Mouse (Mus musculus): ENCODE measurements around the gene Lhfp. TPM values are rescaled to one million over a fixed set of nuclear protein-coding genes. Genes with fewer than 3 reads are reported as not detected.
"Not testable (repeated sequence)": the region's sequence is repeated elsewhere in the genome, so short reads cannot be mapped to it uniquely, and the experiment has no call there.

The Lhfp gene
- polyA plus RNA-seq, 1 experiment from 2014 or later = 0.24 TPM

- WGBS (ENCODE audit: missing documents) = 57% methylated on average over 7 of the region's 7 CpGs
- Histone ChIP-seq H3K4me3 (ENCODE audit: inconsistent target) (no peak overlapping the region), H3K36me3 (ENCODE audit: inconsistent target) (no peaks in the 10 kb centered on the region), H3K27ac (no peak overlapping the region), H3K79me2 (ENCODE audit: inconsistent target) (no peaks in the 10 kb centered on the region)
Measured at GRCm38 (mm10) chr3:53213746-53214271, 172.5 kb downstream of the Lhfp start.

GRCm38 (mm10) chr3:53214386-53214785, 173.1 kb downstream of the Lhfp start:
- WGBS (ENCODE audit: missing documents) = 96% methylated on average over 4 of the region's 4 CpGs
- H3K27ac ChIP-seq = no peak overlapping the region
- no peaks in the 10 kb centered on the region for H3K36me3 ChIP-seq (ENCODE audit: inconsistent target)
- no peaks in the 10 kb centered on the region for H3K79me2 ChIP-seq (ENCODE audit: inconsistent target)
- H3K4me3 ChIP-seq (ENCODE audit: inconsistent target) = no peak overlapping the region

GRCm38 (mm10) chr3:53217697-53218096, 176.4 kb downstream of the Lhfp start:
- no peak overlapping the region for H3K27ac ChIP-seq
- WGBS (ENCODE audit: missing documents) = 89% methylated on average over 5 of the region's 5 CpGs

GRCm38 (mm10) chr3:53221531-53222272, 180.4 kb downstream of the Lhfp start:
- H3K79me2 ChIP-seq (ENCODE audit: inconsistent target) = no peaks in the 10 kb centered on the region
- no peak overlapping the region for H3K27ac ChIP-seq
- WGBS (ENCODE audit: missing documents) = 88% methylated on average over 5 of the region's 5 CpGs
- no peaks in the 10 kb centered on the region for H3K36me3 ChIP-seq (ENCODE audit: inconsistent target)
- no peak overlapping the region for H3K4me3 ChIP-seq (ENCODE audit: inconsistent target)

More at GRCm38 (mm10) chr3:53217697-53218096, 176.4 kb downstream of the Lhfp start:
- no peaks in the 10 kb centered on the region for H3K79me2 ChIP-seq (ENCODE audit: inconsistent target)
- no peaks in the 10 kb centered on the region for H3K36me3 ChIP-seq (ENCODE audit: inconsistent target)
- no peak overlapping the region for H3K4me3 ChIP-seq (ENCODE audit: inconsistent target)

- 86% methylated on average over 5 of the region's 5 CpGs for WGBS (ENCODE audit: missing documents)
- H3K79me2 ChIP-seq (ENCODE audit: inconsistent target) = no peaks in the 10 kb centered on the region
- no peak overlapping the region for H3K27ac ChIP-seq
- H3K4me3 ChIP-seq (ENCODE audit: inconsistent target) = no peak overlapping the region
- no peaks in the 10 kb centered on the region for H3K36me3 ChIP-seq (ENCODE audit: inconsistent target)
Measured at GRCm38 (mm10) chr3:53224141-53224540, 182.8 kb downstream of the Lhfp start.

GRCm38 (mm10) chr3:53225774-53226173, 184.4 kb downstream of the Lhfp start:
- Histone ChIP-seq H3K36me3 (ENCODE audit: inconsistent target) (no peaks in the 10 kb centered on the region), H3K27ac (no peak overlapping the region), H3K79me2 (ENCODE audit: inconsistent target) (no peaks in the 10 kb centered on the region), H3K4me3 (ENCODE audit: inconsistent target) (no peak overlapping the region)
- WGBS (ENCODE audit: missing documents) = 53% methylated on average over 4 of the region's 6 CpGs

- WGBS (ENCODE audit: missing documents) = 94% methylated on average over 6 of the region's 6 CpGs
- H3K79me2 ChIP-seq (ENCODE audit: inconsistent target) = no peaks in the 10 kb centered on the region
- H3K36me3 ChIP-seq (ENCODE audit: inconsistent target) = no peaks in the 10 kb centered on the region
- no peak overlapping the region for H3K4me3 ChIP-seq (ENCODE audit: inconsistent target)
- H3K27ac ChIP-seq = no peak overlapping the region
Measured at GRCm38 (mm10) chr3:53226223-53226622, 184.9 kb downstream of the Lhfp start.

- Histone ChIP-seq H3K79me2 (ENCODE audit: inconsistent target) (no peaks in the 10 kb centered on the region), H3K4me3 (ENCODE audit: inconsistent target) (no peak overlapping the region), H3K36me3 (ENCODE audit: inconsistent target) (no peaks in the 10 kb centered on the region), H3K27ac (no peak overlapping the region)
Measured at GRCm38 (mm10) chr3:53227866-53228265, 186.5 kb downstream of the Lhfp start.

GRCm38 (mm10) chr3:53230562-53230961, 189.2 kb downstream of the Lhfp start:
- Histone ChIP-seq H3K36me3 (ENCODE audit: inconsistent target) (no peaks in the 10 kb centered on the region), H3K4me3 (ENCODE audit: inconsistent target) (no peak overlapping the region), H3K27ac (no peak overlapping the region), H3K79me2 (ENCODE audit: inconsistent target) (no peaks in the 10 kb centered on the region)
- WGBS (ENCODE audit: missing documents) = 69% methylated on average over 3 of the region's 3 CpGs

- 74% methylated on average over 3 of the region's 3 CpGs for WGBS (ENCODE audit: missing documents)
- no peaks in the 10 kb centered on the region for H3K36me3 ChIP-seq (ENCODE audit: inconsistent target)
Measured at GRCm38 (mm10) chr3:53231112-53231511, 189.8 kb downstream of the Lhfp start.

GRCm38 (mm10) chr3:53232411-53232810, 191.1 kb downstream of the Lhfp start:
- not testable (repeated sequence) for H3K36me3 ChIP-seq (ENCODE audit: inconsistent target); H3K4me3 ChIP-seq (ENCODE audit: inconsistent target); H3K27ac ChIP-seq; H3K79me2 ChIP-seq (ENCODE audit: inconsistent target)
- 94% methylated on average over 9 of the region's 9 CpGs for WGBS (ENCODE audit: missing documents)

More at GRCm38 (mm10) chr3:53231112-53231511, 189.8 kb downstream of the Lhfp start:
- no peak overlapping the region for H3K4me3 ChIP-seq (ENCODE audit: inconsistent target)
- no peaks in the 10 kb centered on the region for H3K79me2 ChIP-seq (ENCODE audit: inconsistent target)
- no peak overlapping the region for H3K27ac ChIP-seq

- Histone ChIP-seq H3K79me2 (ENCODE audit: inconsistent target) (no peaks in the 10 kb centered on the region), H3K36me3 (ENCODE audit: inconsistent target) (no peaks in the 10 kb centered on the region), H3K27ac (no peak overlapping the region), H3K4me3 (ENCODE audit: inconsistent target) (no peak overlapping the region)
Measured at GRCm38 (mm10) chr3:53234689-53235088, 193.4 kb downstream of the Lhfp start.

- Histone ChIP-seq H3K79me2 (ENCODE audit: inconsistent target) (no peaks in the 10 kb centered on the region), H3K27ac (no peak overlapping the region), H3K4me3 (ENCODE audit: inconsistent target) (no peak overlapping the region), H3K36me3 (ENCODE audit: inconsistent target) (no peaks in the 10 kb centered on the region)
- WGBS (ENCODE audit: missing documents) = 84% methylated on average over 3 of the region's 4 CpGs
Measured at GRCm38 (mm10) chr3:53236471-53236870, 195.1 kb downstream of the Lhfp start.

- no peaks in the 10 kb centered on the region for H3K36me3 ChIP-seq (ENCODE audit: inconsistent target)
- no peaks in the 10 kb centered on the region for H3K79me2 ChIP-seq (ENCODE audit: inconsistent target)
- H3K27ac ChIP-seq = no peak overlapping the region
- WGBS (ENCODE audit: missing documents) = 86% methylated on average over 3 of the region's 3 CpGs
- H3K4me3 ChIP-seq (ENCODE audit: inconsistent target) = no peak overlapping the region
Measured at GRCm38 (mm10) chr3:53240150-53240549, 198.8 kb downstream of the Lhfp start.

GRCm38 (mm10) chr3:53245571-53246208, 204.4 kb downstream of the Lhfp start:
- Histone ChIP-seq H3K36me3 (ENCODE audit: inconsistent target) (no peaks in the 10 kb centered on the region), H3K27ac (no peak overlapping the region), H3K79me2 (ENCODE audit: inconsistent target) (no peaks in the 10 kb centered on the region), H3K4me3 (ENCODE audit: inconsistent target) (no peak overlapping the region)
- WGBS (ENCODE audit: missing documents) = 89% methylated on average over 9 of the region's 9 CpGs
